Mouse (Mus musculus): ENCODE measurements around the gene Aph1b.
"Not testable (repeated sequence)": the region's sequence is repeated elsewhere in the genome, so short reads cannot be mapped to it uniquely, and the experiment has no call there.

Aph1b gene

GRCm38 (mm10) chr9:66795464-66796324, at the start of gene Aph1b:
Gene Aph1b (minus strand): TSS chr9:66795490.
- in situ Hi-C loops (cut with MboI, MseI): no loop called here

GRCm38 (mm10) chr9:66835097-66835480, 39.8 kb upstream of the Aph1b start:
- in situ Hi-C loops (cut with MboI, MseI): no loop called here

GRCm38 (mm10) chr9:66834318-66835096, 39.2 kb upstream of the Aph1b start, which contains the start of gene Aph1c:
Gene Aph1c (minus strand): TSS chr9:66834726.
- in situ Hi-C loops (cut with MboI, MseI): no loop called here

GRCm38 (mm10) chr9:66833851-66834250, 38.6 kb upstream of the Aph1b start:
- in situ Hi-C loops (cut with MboI, MseI): no loop called here

GRCm38 (mm10) chr9:66832366-66832908, 37.1 kb upstream of the Aph1b start:
- in situ Hi-C loops (cut with MboI, MseI): no loop called here

- in situ Hi-C loops (cut with MboI, MseI): no loop called here
These were observed 30.7 kb upstream of the Aph1b start for GRCm38 (mm10) chr9:66825990-66826389.

- in situ Hi-C loops (cut with MboI, MseI): loop anchor here (5.0 kb wide), 1 partner anchor 40 kb away; no protein-coding TSS in a partner anchor
These were observed 27.0 kb upstream of the Aph1b start for GRCm38 (mm10) chr9:66822255-66822654.

- in situ Hi-C loops (cut with MboI, MseI): loop anchor here (5.0 kb wide), 1 partner anchor 39 kb away; no protein-coding TSS in a partner anchor
These were observed 25.7 kb upstream of the Aph1b start for GRCm38 (mm10) chr9:66820996-66821395.

GRCm38 (mm10) chr9:66813392-66813791, 18.1 kb upstream of the Aph1b start:
- in situ Hi-C loops (cut with MboI, MseI): no loop called here

GRCm38 (mm10) chr9:66805951-66806350, 10.7 kb upstream of the Aph1b start:
- in situ Hi-C loops (cut with MboI, MseI): not testable (repeated sequence)

- in situ Hi-C loops (cut with MboI, MseI): no loop called here
These were observed 6.7 kb upstream of the Aph1b start for GRCm38 (mm10) chr9:66801947-66802346.

- in situ Hi-C loops (cut with MboI, MseI): no loop called here
These were observed 1.4 kb upstream of the Aph1b start, which contains the start of gene Gm10647 for GRCm38 (mm10) chr9:66796739-66797138. Gene Gm10647 (plus strand): TSS chr9:66797039.

- in situ Hi-C loops (cut with MboI, MseI): no loop called here
These were observed 444 bp downstream of the Aph1b start for GRCm38 (mm10) chr9:66794629-66795463.

- in situ Hi-C loops (cut with MboI, MseI): loop anchor here (10.0 kb wide), 1 partner anchor 143 kb away; no protein-coding TSS in a partner anchor
These were observed 7.5 kb downstream of the Aph1b start for GRCm38 (mm10) chr9:66787821-66788220.

GRCm38 (mm10) chr9:66784552-66784951, 10.7 kb downstream of the Aph1b start:
- in situ Hi-C loops (cut with MboI, MseI): loop anchor here (5.0 to 10.0 kb wide), 2 partner anchors 38 to 140 kb away; no protein-coding TSS in a partner anchor

- in situ Hi-C loops (cut with MboI, MseI): no loop called here
These were observed 24.6 kb downstream of the Aph1b start for GRCm38 (mm10) chr9:66770701-66771100.

- in situ Hi-C loops (cut with MboI, MseI): no loop called here
These were observed 26.0 kb downstream of the Aph1b start for GRCm38 (mm10) chr9:66769275-66769674.

GRCm38 (mm10) chr9:66768721-66769120, 26.6 kb downstream of the Aph1b start:
- in situ Hi-C loops (cut with MboI, MseI): no loop called here

GRCm38 (mm10) chr9:66760991-66761390, 34.3 kb downstream of the Aph1b start:
- in situ Hi-C loops (cut with MboI, MseI): no loop called here

- in situ Hi-C loops (cut with MboI, MseI): no loop called here
These were observed 42.4 kb downstream of the Aph1b start for GRCm38 (mm10) chr9:66752849-66753248.

GRCm38 (mm10) chr9:66748390-66748789, 46.9 kb downstream of the Aph1b start:
- in situ Hi-C loops (cut with MboI, MseI): no loop called here
